Mouse (Mus musculus): ENCODE data around the gene Plcd3. TPM values are rescaled to one million over a fixed set of nuclear protein-coding genes. Genes with fewer than 3 reads are reported as not detected.

Gene Plcd3
- total RNA-seq, 4 experiments from 2014 or later = 11.0 to 15.3 (median 12.8) TPM

DNA sequence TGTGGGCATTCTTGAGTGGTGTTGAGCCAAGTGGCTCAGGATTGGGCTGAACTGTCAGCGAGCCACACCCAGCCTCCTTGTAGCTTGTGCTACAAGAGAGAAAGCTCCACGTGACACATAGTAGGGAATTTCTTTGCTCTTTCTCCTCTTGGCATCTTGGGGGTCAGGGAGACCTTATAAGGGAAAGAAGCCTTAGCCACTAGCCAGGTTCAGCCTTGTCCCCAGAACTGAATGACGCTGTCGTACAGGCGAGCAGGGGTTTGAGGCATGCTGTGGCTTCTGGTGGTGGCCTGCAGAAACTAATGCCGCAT is 34.5 kb downstream of the Plcd3 start:
- no peak for DNase-seq (ENCODE audit: low spot score in 2 of 2)

DNA sequence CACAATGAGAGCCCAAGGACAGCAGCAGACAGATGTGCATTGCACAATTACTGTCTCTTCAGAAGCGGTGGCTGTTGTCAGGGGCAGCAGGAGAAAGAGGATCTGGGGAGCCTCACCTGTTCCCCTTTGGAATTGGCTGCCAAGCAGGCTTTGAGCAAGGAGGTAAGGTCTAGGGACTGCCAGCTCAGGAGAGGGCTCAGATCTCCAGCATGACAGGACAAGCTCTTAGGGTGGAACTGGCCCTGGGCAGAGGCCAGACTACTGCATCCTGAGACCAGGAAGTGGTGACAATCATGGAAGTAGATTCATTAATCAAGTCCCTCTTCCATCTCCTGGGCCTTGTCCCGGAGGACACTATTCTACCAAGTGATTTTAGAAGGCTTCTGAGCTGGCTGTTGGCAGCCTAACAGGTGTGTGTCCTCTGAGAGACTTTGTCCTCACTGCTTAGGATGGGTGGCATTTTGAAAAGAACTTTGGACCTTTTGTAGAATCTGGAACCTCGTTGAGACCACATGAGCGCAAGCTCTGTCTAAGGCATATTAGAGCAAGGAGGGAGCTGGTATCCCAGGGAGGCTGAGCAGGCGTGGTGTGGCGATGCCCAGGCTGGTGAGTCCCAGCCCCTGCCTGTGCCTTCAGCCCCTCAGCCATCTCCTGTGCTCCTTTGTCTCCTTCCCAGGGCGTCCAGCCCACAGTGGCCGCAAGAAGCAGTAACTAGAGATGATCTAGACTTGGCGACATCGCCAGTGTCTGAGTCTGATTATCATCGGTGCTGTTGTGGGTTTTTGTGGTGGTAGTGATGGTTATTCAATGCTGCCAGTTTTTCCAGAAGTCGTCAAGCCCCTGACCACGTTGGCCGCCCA is 35.0 kb downstream of the Plcd3 start:
- DNase-seq (ENCODE audit: low spot score in 2 of 2) = no peak

DNA sequence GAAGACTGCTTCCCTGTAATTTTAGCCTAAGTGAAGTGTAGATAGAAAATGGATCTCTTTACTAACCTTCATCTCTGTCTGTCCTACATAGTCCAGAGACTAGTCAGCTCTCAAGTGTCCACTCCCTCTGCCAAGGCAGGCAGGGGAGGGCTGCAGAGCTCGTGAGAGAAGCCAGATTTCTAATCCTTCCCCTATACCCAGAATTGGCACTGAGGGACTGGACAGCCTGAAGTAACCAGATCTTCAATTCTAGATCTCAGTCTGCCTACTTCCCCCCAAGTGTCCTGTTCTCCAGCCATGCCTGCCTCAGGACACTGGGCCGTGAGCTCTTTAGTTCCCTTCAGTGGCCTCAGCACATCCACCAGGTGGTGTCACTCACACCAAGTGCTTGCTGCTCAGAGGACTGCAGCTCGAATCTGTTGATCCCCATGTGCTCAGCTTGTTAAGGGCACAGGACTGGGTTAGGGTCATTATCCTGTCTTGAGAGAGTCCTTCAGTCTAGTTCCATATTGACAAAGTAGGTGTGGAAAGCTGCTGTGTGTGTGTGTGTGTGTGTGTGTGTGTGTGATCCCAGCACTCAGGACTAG is 42.9 kb downstream of the Plcd3 start:
- DNase-seq (ENCODE audit: low spot score in 2 of 2) = no peak

DNA sequence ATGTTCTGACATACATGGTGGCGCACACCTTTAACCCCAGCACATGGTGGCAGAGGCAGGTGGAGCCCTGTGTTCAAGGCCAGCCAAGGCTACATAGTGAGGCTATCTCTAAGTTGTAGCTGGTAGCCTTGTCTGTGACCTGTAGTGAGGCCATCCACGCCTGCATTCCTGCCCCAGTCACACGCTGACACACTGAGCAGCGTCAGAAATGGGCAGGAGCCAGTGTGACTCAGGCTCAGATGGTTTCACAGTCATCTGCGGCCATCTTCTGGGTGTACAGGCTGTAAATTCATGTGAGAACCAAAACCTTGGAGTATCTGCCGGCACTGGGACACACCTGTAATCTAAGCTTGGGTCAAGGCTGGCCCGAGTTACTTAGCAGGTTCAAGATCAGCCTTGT is 44.8 kb downstream of the Plcd3 start:
- DNase-seq (ENCODE audit: low spot score in 2 of 2) = no peak

DNA sequence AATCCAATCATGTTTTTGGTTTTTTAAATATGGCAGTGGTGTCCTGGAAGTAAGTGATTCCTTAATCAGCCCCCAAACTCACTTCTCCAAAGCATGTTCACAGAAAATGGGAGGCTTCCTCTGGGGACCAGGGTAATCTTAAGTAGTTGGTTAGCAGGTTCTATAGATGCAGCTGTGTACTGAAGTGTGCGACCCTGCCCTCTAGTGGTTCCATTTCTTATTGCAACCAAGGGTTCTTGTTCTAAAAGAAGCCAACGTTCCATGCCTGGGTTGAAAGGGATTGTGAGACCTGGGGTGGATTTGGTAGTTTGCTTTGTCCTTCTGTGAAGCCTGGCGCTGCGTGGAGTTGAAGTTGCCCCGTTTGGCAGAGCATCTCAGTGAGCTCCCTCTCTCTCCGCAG is 46.7 kb downstream of the Plcd3 start:
- DNase-seq (ENCODE audit: low spot score in 2 of 2) = peak in 1 of 2 experiments; percentile 86

DNA sequence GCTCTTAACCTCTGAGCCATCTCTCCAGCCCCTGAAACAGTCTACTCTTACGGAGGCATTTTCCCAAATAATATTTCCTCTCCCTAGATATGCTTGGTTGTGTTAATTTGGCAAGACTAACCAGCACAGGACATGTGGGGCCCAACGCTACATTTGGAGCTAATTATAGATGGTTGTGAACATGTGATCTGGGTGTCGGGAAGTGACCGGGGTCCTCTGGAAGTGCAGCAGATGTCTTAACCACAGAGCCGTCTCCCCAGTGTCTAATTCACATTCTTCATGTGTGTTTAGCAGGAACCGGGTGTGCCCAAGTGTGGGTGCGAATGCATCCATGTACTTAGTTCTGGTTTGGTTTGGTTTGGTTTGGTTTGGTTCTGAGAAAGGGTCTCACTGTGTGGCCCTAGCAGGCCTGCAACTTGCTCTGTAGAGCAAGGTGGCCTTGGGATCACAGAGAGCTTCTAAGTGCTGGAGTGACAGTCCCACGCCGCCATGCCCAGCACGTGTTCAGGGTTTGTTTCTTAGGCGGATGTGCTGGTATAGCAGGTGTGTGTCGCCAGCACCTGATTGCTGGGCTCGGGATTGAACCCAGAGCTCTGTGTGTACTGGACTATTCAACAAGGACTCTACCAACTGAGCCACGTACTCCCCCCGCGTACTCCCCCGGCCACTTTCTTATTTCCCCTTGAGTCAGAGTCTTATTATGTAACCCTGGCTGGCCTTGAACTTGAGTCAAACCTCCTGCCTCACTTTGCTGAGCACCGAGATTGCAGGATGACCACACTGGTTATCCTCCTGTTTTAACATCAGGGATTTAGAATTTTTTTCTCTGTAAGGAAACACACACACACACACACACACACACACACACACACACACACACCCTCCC is 48.0 kb downstream of the Plcd3 start:
- no peak for DNase-seq (ENCODE audit: low spot score in 2 of 2)

DNA sequence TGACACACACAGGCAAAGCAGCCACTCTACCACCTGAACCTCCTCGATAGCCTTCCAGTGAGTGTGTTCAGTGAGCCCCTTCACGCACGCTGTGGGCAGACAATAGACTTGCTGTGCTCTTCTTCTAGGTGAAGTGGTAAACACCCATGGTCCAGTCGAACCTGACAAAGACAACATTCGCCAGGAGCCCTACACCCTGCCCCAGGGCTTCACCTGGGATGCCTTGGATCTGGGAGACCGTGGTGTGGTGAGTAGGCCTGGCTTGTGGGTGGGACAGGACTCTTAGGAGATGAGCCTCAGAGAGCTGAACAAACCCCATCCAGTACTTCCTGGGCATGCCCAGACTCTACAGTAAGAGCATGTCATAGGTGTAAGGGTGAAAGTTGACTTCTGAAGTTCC is 49.4 kb downstream of the Plcd3 start:
- DNase-seq (ENCODE audit: low spot score in 2 of 2) = no peak

DNA sequence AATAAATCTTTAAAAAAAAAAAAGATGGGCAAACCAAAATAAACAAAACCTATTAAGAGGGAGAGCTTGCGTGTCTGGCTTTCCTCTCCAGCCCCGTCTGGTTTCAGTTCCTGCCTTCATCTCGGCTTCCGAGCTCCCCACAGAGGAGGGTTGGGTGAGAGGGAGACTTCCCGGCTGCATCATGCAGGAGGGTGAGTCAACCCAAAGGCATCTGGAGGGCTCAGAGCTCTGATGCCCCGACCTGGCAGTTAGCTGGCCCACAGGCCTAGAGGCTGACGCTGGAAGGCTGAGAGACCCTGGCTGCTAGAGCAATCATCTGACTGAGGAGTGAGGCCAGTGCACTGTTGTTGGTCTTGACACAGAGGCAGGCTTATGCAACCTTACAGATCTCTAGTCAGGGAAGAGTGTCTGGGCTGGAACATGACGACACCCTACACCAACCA is 50.2 kb downstream of the Plcd3 start:
- DNase-seq (ENCODE audit: low spot score in 2 of 2) = peak in 1 of 2 experiments; percentile 60

DNA sequence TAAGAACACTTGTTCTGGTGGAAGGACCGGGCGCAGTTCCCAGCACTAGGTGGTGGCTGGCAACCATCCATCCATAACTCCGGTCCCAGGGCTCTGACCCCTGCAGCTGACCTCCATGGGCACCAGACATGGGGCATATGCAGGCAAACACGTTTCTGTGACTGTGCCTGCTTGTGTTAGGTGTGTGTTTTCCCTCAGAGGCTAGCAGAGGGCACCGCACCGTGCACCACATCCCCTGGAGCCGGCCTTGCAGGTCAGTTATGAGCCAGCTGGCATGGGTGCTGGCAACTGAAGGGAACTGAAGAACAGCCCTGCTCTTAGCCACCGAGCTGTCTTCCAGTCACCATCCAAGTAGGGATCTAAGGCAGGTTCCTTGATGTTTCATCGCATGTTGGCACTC is 51.3 kb downstream of the Plcd3 start:
- DNase-seq (ENCODE audit: low spot score in 2 of 2) = no peak

DNA sequence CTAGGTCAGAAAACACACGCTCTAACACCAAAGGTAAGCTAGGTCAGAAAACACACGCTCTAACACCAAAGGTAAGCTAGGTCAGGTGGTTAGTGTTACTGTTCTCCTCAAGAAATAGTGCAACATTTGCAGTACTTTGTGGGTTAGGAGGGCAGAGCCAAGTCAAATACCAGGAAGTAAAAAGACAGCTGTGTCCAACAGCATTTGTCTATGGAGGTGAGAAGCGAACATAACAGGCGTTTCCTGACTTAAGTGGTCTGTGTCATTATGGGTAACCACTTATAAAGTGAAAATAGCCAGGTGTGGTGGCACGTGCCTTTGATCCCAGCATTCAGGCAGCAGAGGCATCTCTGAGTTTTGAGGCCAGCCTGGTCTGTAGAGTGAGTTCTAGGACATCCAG is 51.8 kb downstream of the Plcd3 start:
- DNase-seq (ENCODE audit: low spot score in 2 of 2) = no peak

DNA sequence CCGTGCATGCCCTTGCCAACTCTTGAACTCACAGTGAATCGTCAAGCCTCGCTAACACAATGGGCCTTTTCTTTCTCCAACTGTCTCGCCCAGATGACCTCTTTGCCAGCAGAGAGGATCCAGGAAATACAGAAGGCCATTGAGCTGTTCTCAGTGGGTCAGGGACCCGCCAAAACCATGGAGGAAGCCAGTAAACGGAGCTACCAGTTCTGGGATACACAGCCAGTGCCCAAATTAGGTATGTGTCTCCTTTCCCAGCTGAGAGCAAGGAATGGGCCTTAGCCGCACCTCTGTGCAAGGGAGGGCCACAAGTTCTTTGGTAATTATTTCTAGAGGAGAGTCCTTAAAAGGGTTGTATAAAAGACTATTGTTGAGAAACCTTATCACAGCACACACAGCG is 55.2 kb downstream of the Plcd3 start:
- DNase-seq (ENCODE audit: low spot score in 2 of 2) = no peak

DNA sequence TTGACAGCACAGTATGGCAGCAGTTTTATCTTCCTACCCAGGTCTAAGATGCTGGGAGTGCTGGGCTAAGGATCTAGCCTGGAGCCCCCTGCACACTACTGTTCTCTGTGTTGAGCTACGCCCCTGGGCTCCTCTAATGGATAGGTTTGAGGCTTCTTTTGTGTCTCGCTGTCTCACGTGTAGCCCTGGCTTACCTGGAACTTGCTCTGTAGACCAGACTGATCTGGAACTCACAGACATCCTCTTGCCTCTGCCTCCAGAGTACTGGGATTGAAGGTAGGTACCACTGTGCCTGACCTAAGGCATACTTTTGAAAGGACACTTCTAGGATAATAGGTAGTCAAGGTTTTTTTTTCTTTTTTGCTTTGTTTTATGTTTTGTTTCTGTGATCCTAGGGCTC is 57.5 kb downstream of the Plcd3 start:
- DNase-seq (ENCODE audit: low spot score in 2 of 2) = no peak

DNA sequence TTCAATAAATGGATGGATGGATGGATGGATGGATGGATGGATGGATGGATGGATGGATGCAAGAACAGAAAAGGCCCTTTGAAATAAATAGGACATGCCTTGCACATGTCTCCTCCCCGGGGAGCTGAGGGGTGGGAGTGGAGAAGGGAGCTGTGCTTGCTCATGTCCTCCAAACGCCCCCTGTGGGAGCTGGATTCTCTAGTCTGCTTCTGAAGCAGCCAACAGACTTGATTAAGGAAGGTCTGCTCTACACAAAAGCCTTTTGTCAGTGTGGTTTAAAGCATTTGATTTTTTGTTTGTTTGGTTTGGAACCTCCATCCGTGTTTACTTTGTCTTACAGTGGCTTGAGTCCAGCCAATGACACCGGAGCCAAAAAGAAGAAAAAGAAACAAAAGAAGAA is 58.6 kb downstream of the Plcd3 start:
- no peak for DNase-seq (ENCODE audit: low spot score in 2 of 2)

DNA sequence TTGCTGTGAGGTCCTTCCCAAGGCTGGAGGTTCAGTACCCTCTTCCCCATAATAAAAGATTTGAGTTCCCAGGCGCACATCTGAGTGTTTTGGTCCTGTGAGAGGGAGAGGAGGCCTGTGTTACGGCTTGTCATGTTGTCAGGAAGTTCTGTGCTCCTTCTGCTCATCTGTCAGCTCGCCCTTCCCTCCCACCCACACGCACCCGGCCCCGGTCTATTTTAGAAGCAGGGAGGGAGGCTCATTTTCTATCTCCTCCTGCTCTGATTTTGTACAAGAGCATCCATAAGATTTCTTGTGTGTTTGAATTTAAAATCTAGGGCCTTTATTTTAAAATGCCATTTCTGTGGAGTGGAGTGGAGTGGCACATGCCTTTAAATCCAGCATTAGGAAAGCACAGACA is 63.4 kb downstream of the Plcd3 start:
- no peak for DNase-seq (ENCODE audit: low spot score in 2 of 2)

DNA sequence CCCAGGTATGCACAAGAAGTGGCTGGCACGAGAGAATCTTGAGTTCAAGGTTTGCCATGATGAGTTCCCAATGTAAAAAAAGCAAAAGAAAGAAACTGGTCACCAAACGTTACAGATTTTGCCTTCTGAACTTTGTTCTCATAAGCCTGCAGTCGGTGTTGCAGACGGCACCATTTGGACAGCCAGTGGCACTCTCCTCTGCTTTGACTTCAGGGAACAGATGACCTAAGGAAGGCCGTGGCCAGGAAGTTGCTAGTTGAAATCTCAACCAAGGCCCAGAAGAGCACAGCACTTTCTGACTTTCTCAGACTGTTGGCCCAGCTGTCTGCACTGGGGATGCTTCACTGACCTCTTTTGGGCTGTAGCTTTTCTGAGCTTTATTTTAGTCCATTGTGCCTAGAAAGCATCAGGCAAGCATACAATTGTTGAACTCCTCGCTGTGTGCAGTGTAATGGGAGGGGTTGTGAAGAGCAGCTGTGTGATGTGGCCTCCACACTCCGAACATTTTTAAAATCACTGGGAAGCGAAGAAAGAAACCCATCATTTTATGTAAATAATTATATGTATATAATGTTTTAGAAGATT is 64.5 kb downstream of the Plcd3 start:
- DNase-seq (ENCODE audit: low spot score in 2 of 2) = no peak

DNA sequence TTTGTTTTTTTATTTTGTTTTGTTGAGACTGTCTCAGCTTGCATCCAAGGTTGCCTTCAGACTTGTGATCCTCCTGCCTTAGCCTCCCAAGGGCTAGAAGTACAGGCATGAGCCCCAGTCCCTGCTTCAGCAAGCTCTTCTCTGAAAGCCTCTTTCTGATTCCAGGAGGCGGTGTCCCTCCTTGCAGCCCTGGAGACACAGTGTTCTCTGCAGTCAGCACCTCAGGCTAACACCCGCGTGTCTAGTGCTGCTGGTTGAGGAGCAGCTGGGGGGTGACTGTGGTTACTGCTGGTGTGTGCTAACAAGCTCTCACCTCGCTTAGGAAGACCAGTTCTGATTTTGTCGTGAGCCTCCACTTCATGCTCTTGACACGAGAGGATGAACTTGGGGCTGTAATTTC is 66.5 kb downstream of the Plcd3 start:
- no peak for DNase-seq (ENCODE audit: low spot score in 2 of 2)

DNA sequence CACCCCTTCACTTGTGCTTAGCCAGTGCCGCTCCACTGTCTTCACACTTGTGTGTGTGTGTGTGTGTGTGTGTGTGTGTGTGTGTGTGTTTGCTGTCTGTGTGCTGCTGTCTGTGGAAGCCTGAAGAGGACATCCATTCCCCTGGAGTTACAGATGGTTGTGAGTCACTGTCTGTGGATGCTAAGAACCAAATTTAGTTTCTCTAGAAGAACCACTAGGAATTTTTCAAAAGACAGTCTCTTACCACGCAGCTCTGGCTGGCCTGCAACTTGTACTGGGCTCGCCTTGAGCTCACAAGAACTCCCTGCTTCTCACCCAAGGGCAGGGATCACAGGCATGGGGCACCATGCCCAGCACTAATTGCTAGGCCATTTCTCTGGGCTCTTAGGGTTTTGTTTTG is 68.4 kb downstream of the Plcd3 start:
- DNase-seq (ENCODE audit: low spot score in 2 of 2) = peak in 1 of 2 experiments; percentile 62

DNA sequence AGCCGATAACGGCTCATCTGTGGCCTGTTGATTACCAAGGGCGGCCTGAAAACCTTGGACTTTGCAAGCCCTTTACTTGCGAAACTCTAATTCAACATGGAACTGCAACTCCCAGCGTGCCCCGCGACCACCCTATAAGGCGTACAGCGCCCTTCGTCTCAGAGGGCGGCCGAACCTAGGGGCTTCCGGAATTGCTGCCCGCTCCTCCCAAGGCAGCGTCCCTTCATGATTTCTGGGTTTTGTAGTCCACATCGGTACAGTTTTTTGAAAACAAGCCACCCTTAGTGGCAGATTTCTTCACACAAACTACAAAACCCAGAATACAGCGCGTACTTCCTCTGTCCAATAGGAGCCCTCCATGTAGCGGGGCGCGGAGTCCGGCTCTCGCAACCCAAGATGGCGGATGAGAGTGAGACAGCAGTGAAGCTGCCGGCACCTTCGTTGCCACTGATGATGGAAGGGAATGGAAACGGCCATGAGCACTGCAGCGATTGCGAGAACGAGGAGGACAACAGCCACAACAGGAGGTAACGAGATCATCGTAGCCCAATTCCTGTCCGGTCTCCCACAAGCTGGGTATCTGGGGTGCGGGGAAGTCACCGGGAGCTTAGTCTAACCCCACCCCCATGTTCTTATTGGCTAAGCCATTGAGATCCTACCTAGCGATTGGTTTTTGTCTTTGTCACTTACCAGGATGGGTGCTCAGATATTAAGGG is 73.1 kb downstream of the Plcd3 start, which contains the start of the genes Nmt1 and Dcakd:
Gene Nmt1 (plus strand): TSS at position 15 of the 716 bp plus-strand sequence.
Gene Dcakd (minus strand): TSS at position 158 of the 716 bp plus-strand sequence.
- peak; percentile 96 to 97 for DNase-seq (ENCODE audit: low spot score in 2 of 2)

DNA sequence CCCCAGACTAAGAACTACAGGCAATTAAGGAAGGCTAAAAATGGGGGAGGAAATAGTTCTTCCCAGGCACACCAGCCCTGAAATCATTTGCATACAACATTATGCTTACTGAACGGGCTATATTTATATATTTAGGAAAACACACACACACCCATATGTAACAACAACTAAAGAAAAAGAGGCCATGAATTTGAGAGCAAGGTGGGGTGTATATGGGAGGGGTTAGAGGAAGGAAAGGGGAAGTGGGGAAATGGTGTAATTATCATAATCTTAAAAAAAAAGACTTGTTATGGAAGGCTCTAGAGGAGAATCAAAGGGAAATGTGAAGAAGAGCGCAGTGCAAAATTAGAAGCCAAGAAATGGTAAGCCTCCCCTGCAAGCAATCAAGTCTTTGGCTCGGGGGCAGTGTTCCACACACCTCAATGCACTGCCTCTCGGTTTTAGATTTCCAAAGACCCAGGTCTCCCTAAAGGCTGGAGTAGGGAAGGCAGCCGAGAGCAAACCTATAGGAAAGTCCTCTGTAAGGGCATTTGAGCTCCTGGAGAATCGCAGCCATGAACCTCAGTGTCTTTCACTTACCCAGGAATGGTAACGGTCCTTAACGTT is 73.8 kb downstream of the Plcd3 start:
- no peak for DNase-seq (ENCODE audit: low spot score in 2 of 2)

DNA sequence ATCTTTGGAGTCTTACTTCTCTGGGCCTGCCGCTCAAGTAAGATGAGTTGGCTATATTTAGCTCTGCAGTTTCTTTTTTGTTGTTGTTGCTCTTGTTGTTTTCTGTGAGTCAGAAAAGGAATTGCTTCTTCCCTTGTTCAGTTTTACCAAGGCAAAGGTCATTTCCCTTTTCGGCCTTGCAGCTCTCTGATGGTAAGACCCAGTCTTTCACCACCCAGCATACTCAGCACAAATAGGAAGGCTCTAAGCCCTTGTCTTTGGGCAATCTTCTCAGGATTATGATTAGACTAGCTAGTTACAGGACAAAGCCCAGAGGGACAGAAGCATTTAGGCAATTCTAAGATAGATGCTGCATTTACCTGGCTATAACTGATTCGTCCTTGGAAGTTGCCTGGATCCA is 74.6 kb downstream of the Plcd3 start:
- no peak for DNase-seq (ENCODE audit: low spot score in 2 of 2)

DNA sequence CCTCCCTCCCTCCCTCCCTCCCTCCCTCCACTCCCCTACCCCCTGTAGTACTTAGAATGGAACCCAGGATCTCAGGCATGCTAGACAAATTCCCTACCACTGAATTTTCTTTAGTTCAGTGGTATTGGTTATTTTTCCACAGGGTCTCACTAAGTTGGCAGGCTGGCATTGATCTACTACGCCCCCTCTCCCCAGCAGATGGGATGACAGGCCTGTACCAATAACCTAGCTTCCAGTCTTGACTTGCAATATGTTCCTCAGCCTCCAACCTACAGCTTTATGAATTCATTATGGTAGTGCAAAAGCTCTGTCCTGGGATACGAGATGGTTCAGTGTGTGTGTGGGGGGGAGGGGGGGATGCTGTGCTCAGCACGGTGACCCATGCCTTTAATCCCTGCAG is 77.5 kb downstream of the Plcd3 start:
- DNase-seq (ENCODE audit: low spot score in 2 of 2) = no peak
